Mouse (Mus musculus) limb, embryonic 14.5 days (tissue): ENCODE measurements at regions not wholly inside any gene's neighbourhood (a gene's known extent, or its start where the extent isn't known, plus 50 kb on each side); places are given as distances from the start of the nearest gene placed in this dataset.

ENCODE experiments used
- ATAC-seq: fragments of 200-750 bp; cut with Nextera tagmentation; 2 replicates; pipeline ENCODE4 v1.8.0; 2017; ENCODE audit warnings: low read depth, moderate number of reproducible peaks, moderate TSS enrichment; ENCODE audit not compliant: low FRiP score
- DNase-seq: peaks from one replicate; pipeline ENCODE4 v3.0.0-alpha.2; 2015; ENCODE audit warnings: low spot score
- H3K27ac ChIP-seq: fragments of 300-500 bp; sonication (generic); replicated peaks from 2 replicates; pipeline ENCODE4 v1.5.1; 2014; ENCODE audit warnings: low read depth, mild to moderate bottlenecking, low read length, moderate library complexity, mixed read lengths
- H3K27me3 ChIP-seq: fragments of 300-500 bp; sonication (generic); 2 replicates; pipeline ENCODE4 v1.6.1; 2014; ENCODE audit warnings: low read length, mixed read lengths; ENCODE audit not compliant: control insufficient read depth, insufficient read depth
- H3K36me3 ChIP-seq: fragments of 300-500 bp; sonication (generic); 2 replicates; pipeline ENCODE4 v1.6.1; 2014; ENCODE audit warnings: mild to moderate bottlenecking, low read length, moderate library complexity, mixed read lengths; ENCODE audit not compliant: control insufficient read depth, insufficient read depth
- H3K4me1 ChIP-seq: fragments of 300-500 bp; sonication (generic); 2 replicates; pipeline ENCODE4 v1.6.1; 2014; ENCODE audit warnings: antibody characterized with exemption, low read length, mixed read lengths; ENCODE audit not compliant: control insufficient read depth, insufficient read depth
- H3K4me2 ChIP-seq: fragments of 300-500 bp; sonication (generic); replicated peaks from 2 replicates; pipeline ENCODE4 v1.6.1; 2014; ENCODE audit warnings: low read depth, mild to moderate bottlenecking, low read length, moderate library complexity; ENCODE audit not compliant: severe bottlenecking
- H3K4me3 ChIP-seq: fragments of 300-500 bp; sonication (generic); replicated peaks from 2 replicates; pipeline ENCODE4 v1.5.1; 2014; ENCODE audit warnings: low read length
- H3K9ac ChIP-seq: fragments of 300-500 bp; sonication (generic); 2 replicates; pipeline ENCODE4 v1.6.1; 2014; ENCODE audit warnings: mild to moderate bottlenecking, low read depth, low read length, moderate library complexity; ENCODE audit not compliant: severe bottlenecking
- H3K9me3 ChIP-seq: fragments of 300-500 bp; sonication (generic); 2 replicates; pipeline ENCODE4 v1.6.1; 2016; ENCODE audit warnings: low read length; ENCODE audit not compliant: control insufficient read depth
- POLR2A ChIP-seq: fragments of 200-500 bp; IDR thresholded peaks from 2 replicates; pipeline ENCODE4 v1.8.0; 2012; ENCODE audit warnings: inconsistent platforms, mild to moderate bottlenecking, moderate library complexity, borderline replicate concordance; ENCODE audit not compliant: insufficient read depth, insufficient read length; ENCODE audit errors: extremely low read depth
- WGBS: fragments of 180-500 bp; shearing (Covaris S2); extraction: QIAGEN DNeasy Blood & Tissue Kit; methylation state at CpG from one replicate; pipeline ENCODE4 v1.1.7; 2014; 5-methylcytosine and 5-hydroxymethylcytosine counted together

DNA sequence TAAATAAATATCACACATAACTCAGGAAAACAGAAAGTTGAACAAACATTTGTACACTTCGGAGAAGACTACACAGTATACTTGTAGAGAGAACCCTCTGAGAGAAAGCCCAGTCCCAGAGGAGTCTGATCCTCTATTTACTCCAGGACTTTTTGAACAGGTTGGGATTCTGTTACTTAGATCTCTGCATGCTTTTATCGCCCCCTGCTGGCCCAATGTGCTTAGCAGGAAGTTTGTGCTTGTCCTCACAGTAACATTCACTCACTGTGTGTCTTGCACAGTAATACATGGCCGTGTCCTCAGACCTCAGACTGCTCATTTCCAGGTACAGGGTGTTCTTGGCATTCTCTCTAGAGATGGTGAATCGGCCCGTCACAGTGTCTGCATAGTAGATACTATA, 282.7 kb downstream of the Adam6a start:
- Histone ChIP-seq H3K36me3 (no peaks in the 10 kb centered on the region), H3K27me3 (no peaks in the 10 kb centered on the region), H3K27ac (no peak overlapping the region), H3K4me1 (no peaks in the 10 kb centered on the region), H3K9me3 (peaks cover 4% of the 10 kb centered on the region; the same call in 1 of the 2 replicates), H3K4me3 (no peak overlapping the region), H3K9ac (no peak overlapping the region), H3K4me2 (no peak overlapping the region)
- TF ChIP-seq POLR2A = no peak
- ATAC-seq (no peak), DNase-seq (no peak)
- 59% methylated on average over 5 of the region's 5 CpGs for WGBS

- no peaks in the 10 kb centered on the region for H3K9me3 ChIP-seq
- no peak for TF ChIP-seq POLR2A
- H3K36me3 ChIP-seq = no peaks in the 10 kb centered on the region
- H3K4me2 ChIP-seq = no peak overlapping the region
- 37% methylated on average over 4 of the region's 4 CpGs for WGBS
- H3K4me1 ChIP-seq = no peaks in the 10 kb centered on the region
- no peak for DNase-seq
- H3K4me3 ChIP-seq = no peak overlapping the region
- no peak for ATAC-seq
- no peak overlapping the region for H3K9ac ChIP-seq
- no peak overlapping the region for H3K27ac ChIP-seq
- no peaks in the 10 kb centered on the region for H3K27me3 ChIP-seq
Measured at GRCm38 (mm10) chr12:113858893-113859292, 315.2 kb downstream of the Adam6a start.

DNA sequence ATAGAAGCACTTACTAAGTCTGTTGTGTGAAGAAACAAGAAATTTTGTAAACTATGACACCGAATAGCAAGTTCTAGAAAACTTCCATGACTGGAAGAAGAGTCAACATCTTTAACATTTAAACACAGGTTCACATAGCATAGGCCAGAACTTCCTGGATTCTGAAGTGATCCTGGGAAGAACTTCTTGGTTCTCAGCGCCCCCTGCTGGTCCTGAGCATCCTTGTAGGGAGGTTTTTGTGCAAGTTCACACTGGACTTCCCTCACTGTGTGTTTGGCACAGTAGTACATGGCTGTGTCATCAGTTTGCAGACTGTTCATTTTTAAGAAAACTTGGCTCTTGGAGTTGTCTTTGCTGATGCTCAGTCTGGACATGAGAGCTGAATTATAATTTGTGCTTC, 335.1 kb downstream of the Adam6a start:
- Histone ChIP-seq H3K4me2 (no peak overlapping the region), H3K4me3 (no peak overlapping the region), H3K4me1 (no peaks in the 10 kb centered on the region), H3K27me3 (no peaks in the 10 kb centered on the region), H3K9ac (no peak overlapping the region), H3K36me3 (no peaks in the 10 kb centered on the region), H3K9me3 (peaks cover 5% of the 10 kb centered on the region; the same call in 1 of the 2 replicates), H3K27ac (no peak overlapping the region)
- 24% methylated on average over 2 of the region's 2 CpGs for WGBS
- no peak for TF ChIP-seq POLR2A
- DNase-seq (no peak), ATAC-seq (no peak)

DNA sequence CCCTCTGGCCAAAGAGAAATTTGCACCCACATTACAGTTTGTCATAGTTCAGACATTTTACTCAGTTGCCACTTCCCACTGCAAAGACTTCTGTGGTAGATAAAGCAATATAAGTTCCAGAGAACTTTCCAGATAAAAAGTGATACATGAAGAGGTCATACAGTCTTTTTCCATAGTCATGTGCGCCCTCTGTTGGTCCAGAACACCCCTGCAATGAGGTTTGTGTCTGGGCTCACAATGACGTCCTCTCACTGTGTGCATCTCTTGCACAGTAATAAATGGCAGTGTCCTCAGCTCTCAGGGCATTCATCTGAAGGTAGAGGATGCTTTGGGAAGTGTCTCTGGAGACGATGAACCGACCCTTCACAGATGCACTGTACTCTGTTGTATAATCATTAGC, 352.4 kb downstream of the Adam6a start:
- WGBS = 25% methylated on average over 4 of the region's 4 CpGs
- H3K27me3 ChIP-seq = no peaks in the 10 kb centered on the region
- H3K36me3 ChIP-seq = no peaks in the 10 kb centered on the region
- H3K27ac ChIP-seq = no peak overlapping the region
- no peak overlapping the region for H3K9ac ChIP-seq
- TF ChIP-seq POLR2A = no peak
- 0 out of 2 replicates have a peak, but pooled peaks cover 3% of the 10 kb centered on the region for H3K9me3 ChIP-seq
- H3K4me3 ChIP-seq = no peak overlapping the region
- H3K4me2 ChIP-seq = no peak overlapping the region
- no peaks in the 10 kb centered on the region for H3K4me1 ChIP-seq
- ATAC-seq (no peak), DNase-seq (no peak)

- no peaks in the 10 kb centered on the region for H3K27me3 ChIP-seq
- H3K27ac ChIP-seq = no peak overlapping the region
- TF ChIP-seq POLR2A = no peak
- ATAC-seq = no peak
- H3K4me2 ChIP-seq = no peak overlapping the region
- no peaks in the 10 kb centered on the region for H3K36me3 ChIP-seq
- H3K9ac ChIP-seq = no peak overlapping the region
- H3K9me3 ChIP-seq = no peaks in the 10 kb centered on the region; the same call in 1 of the 2 replicates
- no peaks in the 10 kb centered on the region for H3K4me1 ChIP-seq
- no peak overlapping the region for H3K4me3 ChIP-seq
- no peak for DNase-seq
Measured at GRCm38 (mm10) chr12:113906459-113906858, 362.8 kb downstream of the Adam6a start.

DNA sequence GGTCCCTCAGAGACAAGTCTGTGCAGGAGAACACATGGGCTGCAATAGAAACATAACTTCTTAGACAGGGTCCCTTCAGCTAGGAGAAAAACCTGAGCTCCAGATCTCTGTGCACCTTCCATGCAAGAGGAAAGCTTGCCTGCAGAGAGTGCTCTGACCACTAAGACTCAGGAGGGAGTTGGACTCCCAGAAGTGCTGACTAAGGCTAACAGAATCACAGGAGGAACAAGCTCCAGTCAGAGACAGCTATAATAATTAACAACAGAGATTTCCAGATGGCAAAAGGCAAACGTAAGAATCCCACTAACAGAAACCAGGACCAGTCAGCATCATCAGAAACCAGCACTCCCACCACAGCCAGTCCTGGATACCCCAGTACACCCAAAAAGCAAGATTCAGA, 364.0 kb downstream of the Adam6a start:
- ATAC-seq (no peak), DNase-seq (no peak)
- H3K9ac ChIP-seq = no peak overlapping the region
- no peaks in the 10 kb centered on the region; the same call in 1 of the 2 replicates for H3K9me3 ChIP-seq
- no peak for TF ChIP-seq POLR2A
- WGBS = 79% methylated on average over 1 of the region's 1 CpGs
- no peak overlapping the region for H3K4me3 ChIP-seq
- H3K4me2 ChIP-seq = no peak overlapping the region
- H3K4me1 ChIP-seq = no peaks in the 10 kb centered on the region
- no peaks in the 10 kb centered on the region for H3K27me3 ChIP-seq
- H3K36me3 ChIP-seq = no peaks in the 10 kb centered on the region
- no peak overlapping the region for H3K27ac ChIP-seq
